Mouse (Mus musculus): ENCODE data around the gene Gm4952. TPM values are rescaled to one million over a fixed set of nuclear protein-coding genes. Genes with fewer than 3 reads are reported as not detected.

The Gm4952 gene
- total and polyA plus RNA-seq, 3 experiments = 0.17 to 0.26 TPM; not detected in 1

- H3K9ac ChIP-seq (ENCODE audit: insufficient read depth, low read depth) = no peak within 1 kb of the TSS
- H3K27me3 ChIP-seq (replicated peaks) = no peaks in the 10 kb centered on the region
- no peaks in the 10 kb centered on the region for H3K9me3 ChIP-seq (replicated peaks; ENCODE audit: low read length)
- H3K36me3 ChIP-seq (replicated peaks in 1 of 2; ENCODE audit: control insufficient read depth in 1 of 2, insufficient read depth in 1 of 2, low read length in 1 of 2) = no peaks in the 10 kb centered on the region
- H3K27ac ChIP-seq (ENCODE audit: insufficient read depth, low read depth) = no peak within 1 kb of the TSS
- TF ChIP-seq MYC (IDR thresholded peaks at IDR 0.05; ENCODE audit: low read depth, low read length) (no peak), CHD2 (IDR thresholded peaks at IDR 0.05; ENCODE audit: low read length) (no peak), MAZ (IDR thresholded peaks at IDR 0.05; ENCODE audit: low read depth, low read length) (no peak), USF1 (IDR thresholded peaks at IDR 0.05; ENCODE audit: low read depth, low read length) (no peak)
- H3K4me3 ChIP-seq (replicated peaks in 1 of 3; ENCODE audit: low read depth in 2 of 3, low read length in 2 of 3, poor library complexity in 1 of 3) = no peak within 1 kb of the TSS
- in situ Hi-C loops (cut with MboI; ENCODE audit: low pct_ligation_motif_present, low pct_unique_long_range_greater_than_20kb, low sequenced_read_pairs) = no loop called here
- H3K79me2 ChIP-seq (replicated peaks; ENCODE audit: control insufficient read depth, extremely low read depth, insufficient read depth, poor library complexity, severe bottlenecking) = no peaks in the 10 kb centered on the region
- H3K4me2 ChIP-seq (ENCODE audit: insufficient read depth, low read depth, poor library complexity, severe bottlenecking) = no peak within 1 kb of the TSS
- dilution Hi-C loops (cut with MboI; ENCODE audit: extremely low pct_ligation_motif_present, extremely low pct_unique_long_range_greater_than_20kb, low sequenced_read_pairs) = no loop called here
- H3K4me1 ChIP-seq (ENCODE audit: control insufficient read depth in 1 of 2, insufficient read depth in 2 of 2) = no peaks in the 10 kb centered on the region
- no peak for DNase-seq (ENCODE audit: extremely low read depth)
Observed at GRCm38 (mm10) chr19:12677812-12678211, 78.0 kb downstream of the Gm4952 start, which contains the start of gene Olfr1443. Gene Olfr1443, plus strand, starts transcription at chr19:12678112.

Other genes with a start within 250 kb of the Gm4952 start
- gene Olfr1440, start 212.7 kb upstream of the Gm4952 start, total RNA-seq (2012; rRNA removed) = not detected in 2 replicates
- not detected in 2 replicates for gene Olfr1440, start 212.7 kb upstream of the Gm4952 start, total RNA-seq (2014; rRNA removed)
- not detected in 2 replicates for gene Olfr1440, start 212.7 kb upstream of the Gm4952 start, polyA plus RNA-seq (2012; ENCODE audit: insufficient read length, low read depth)
- gene Olfr1441, start 182.5 kb upstream of the Gm4952 start, total RNA-seq (2012; rRNA removed) = 0.13 TPM in 1 of 2 replicates, not detected in the other
- not detected in 2 replicates for gene Olfr1441, start 182.5 kb upstream of the Gm4952 start, total RNA-seq (2014; rRNA removed)
- not detected in 2 replicates for gene Olfr1441, start 182.5 kb upstream of the Gm4952 start, polyA plus RNA-seq (2012; ENCODE audit: insufficient read length, low read depth)
- gene Pfpl, start 172.1 kb upstream of the Gm4952 start, total RNA-seq (2012; rRNA removed) = not detected in 2 replicates
- gene Pfpl, start 172.1 kb upstream of the Gm4952 start, total RNA-seq (2014; rRNA removed) = not detected in 2 replicates
- gene Pfpl, start 172.1 kb upstream of the Gm4952 start, polyA plus RNA-seq (2012; ENCODE audit: insufficient read length, low read depth) = not detected in 2 replicates
- gene Mpeg1, start 139.2 kb upstream of the Gm4952 start, total RNA-seq (2012; rRNA removed) = 43.8 and 53.6 TPM in 2 replicates
- 67.0 and 68.0 TPM in 2 replicates for gene Mpeg1, start 139.2 kb upstream of the Gm4952 start, total RNA-seq (2014; rRNA removed)
- gene Mpeg1, start 139.2 kb upstream of the Gm4952 start, polyA plus RNA-seq (2012; ENCODE audit: insufficient read length, low read depth) = 241 and 270 TPM in 2 replicates
- gene Dtx4, start 98.5 kb upstream of the Gm4952 start, total RNA-seq (2012; rRNA removed) = 19.2 and 21.2 TPM in 2 replicates
- 15.6 and 16.4 TPM in 2 replicates for gene Dtx4, start 98.5 kb upstream of the Gm4952 start, total RNA-seq (2014; rRNA removed)
- 28.7 and 30.5 TPM in 2 replicates for gene Dtx4, start 98.5 kb upstream of the Gm4952 start, polyA plus RNA-seq (2012; ENCODE audit: insufficient read length, low read depth)
- gene Fam111a, start 54.2 kb upstream of the Gm4952 start, total RNA-seq (2012; rRNA removed) = 47.6 and 53.6 TPM in 2 replicates
- 92.6 and 110 TPM in 2 replicates for gene Fam111a, start 54.2 kb upstream of the Gm4952 start, total RNA-seq (2014; rRNA removed)
- 102 and 103 TPM in 2 replicates for gene Fam111a, start 54.2 kb upstream of the Gm4952 start, polyA plus RNA-seq (2012; ENCODE audit: insufficient read length, low read depth)
- not detected in 2 replicates for gene Glyat, start 33.3 kb downstream of the Gm4952 start, total RNA-seq (2012; rRNA removed)
- gene Glyat, start 33.3 kb downstream of the Gm4952 start, total RNA-seq (2014; rRNA removed) = not detected in 2 replicates
- not detected in 2 replicates for gene Glyat, start 33.3 kb downstream of the Gm4952 start, polyA plus RNA-seq (2012; ENCODE audit: insufficient read length, low read depth)
- gene Olfr1442, start 70.5 kb downstream of the Gm4952 start, total RNA-seq (2012; rRNA removed) = not detected in 2 replicates
- gene Olfr1442, start 70.5 kb downstream of the Gm4952 start, total RNA-seq (2014; rRNA removed) = not detected in 2 replicates
- not detected in 2 replicates for gene Olfr1442, start 70.5 kb downstream of the Gm4952 start, polyA plus RNA-seq (2012; ENCODE audit: insufficient read length, low read depth)
- gene Olfr1443, start 78.1 kb downstream of the Gm4952 start, total RNA-seq (2012; rRNA removed) = not detected in 2 replicates
- gene Olfr1443, start 78.1 kb downstream of the Gm4952 start, total RNA-seq (2014; rRNA removed) = not detected in 2 replicates
- not detected in 2 replicates for gene Olfr1443, start 78.1 kb downstream of the Gm4952 start, polyA plus RNA-seq (2012; ENCODE audit: insufficient read length, low read depth)
- gene Keg1, start 95.8 kb downstream of the Gm4952 start, total RNA-seq (2012; rRNA removed) = not detected in 2 replicates
- not detected in 2 replicates for gene Keg1, start 95.8 kb downstream of the Gm4952 start, total RNA-seq (2014; rRNA removed)
- gene Keg1, start 95.8 kb downstream of the Gm4952 start, polyA plus RNA-seq (2012; ENCODE audit: insufficient read length, low read depth) = not detected in 2 replicates
- 1.6 and 1.7 TPM in 2 replicates for gene Cntf, start 165.7 kb downstream of the Gm4952 start, total RNA-seq (2012; rRNA removed)
- gene Cntf, start 165.7 kb downstream of the Gm4952 start, total RNA-seq (2014; rRNA removed) = 2.2 and 2.4 TPM in 2 replicates
- gene Cntf, start 165.7 kb downstream of the Gm4952 start, polyA plus RNA-seq (2012; ENCODE audit: insufficient read length, low read depth) = 2.4 and 3.6 TPM in 2 replicates
- 19.3 and 25.5 TPM in 2 replicates for gene Zfp91, start 196.2 kb downstream of the Gm4952 start, total RNA-seq (2012; rRNA removed)
- 44.8 and 49.2 TPM in 2 replicates for gene Zfp91, start 196.2 kb downstream of the Gm4952 start, total RNA-seq (2014; rRNA removed)
- 44.7 and 46.4 TPM in 2 replicates for gene Zfp91, start 196.2 kb downstream of the Gm4952 start, polyA plus RNA-seq (2012; ENCODE audit: insufficient read length, low read depth)
- gene Lpxn, start 196.2 kb downstream of the Gm4952 start, total RNA-seq (2012; rRNA removed) = 39.2 and 43.0 TPM in 2 replicates
- gene Lpxn, start 196.2 kb downstream of the Gm4952 start, total RNA-seq (2014; rRNA removed) = 140 and 149 TPM in 2 replicates
- 61.6 and 66.4 TPM in 2 replicates for gene Lpxn, start 196.2 kb downstream of the Gm4952 start, polyA plus RNA-seq (2012; ENCODE audit: insufficient read length, low read depth)
- gene Gm5244, start 246.7 kb downstream of the Gm4952 start, total RNA-seq (2012; rRNA removed) = not detected in 2 replicates
- not detected in 2 replicates for gene Gm5244, start 246.7 kb downstream of the Gm4952 start, total RNA-seq (2014; rRNA removed)
- not detected in 2 replicates for gene Gm5244, start 246.7 kb downstream of the Gm4952 start, polyA plus RNA-seq (2012; ENCODE audit: insufficient read length, low read depth)